Mouse (Mus musculus): ENCODE data around the gene Isg20l2. TPM values are rescaled to one million over a fixed set of nuclear protein-coding genes. Genes with fewer than 3 reads are reported as not detected.
A peak's percentile ranks its signal among the peaks of the same experiment; 100 is the strongest.
"Not testable (repeated sequence)": the region's sequence is repeated elsewhere in the genome, so short reads cannot be mapped to it uniquely, and the experiment has no call there.

Isg20l2 gene
- total RNA-seq (2021): 10 to 100 TPM; 12.9 to 14.3 TPM

DNA sequence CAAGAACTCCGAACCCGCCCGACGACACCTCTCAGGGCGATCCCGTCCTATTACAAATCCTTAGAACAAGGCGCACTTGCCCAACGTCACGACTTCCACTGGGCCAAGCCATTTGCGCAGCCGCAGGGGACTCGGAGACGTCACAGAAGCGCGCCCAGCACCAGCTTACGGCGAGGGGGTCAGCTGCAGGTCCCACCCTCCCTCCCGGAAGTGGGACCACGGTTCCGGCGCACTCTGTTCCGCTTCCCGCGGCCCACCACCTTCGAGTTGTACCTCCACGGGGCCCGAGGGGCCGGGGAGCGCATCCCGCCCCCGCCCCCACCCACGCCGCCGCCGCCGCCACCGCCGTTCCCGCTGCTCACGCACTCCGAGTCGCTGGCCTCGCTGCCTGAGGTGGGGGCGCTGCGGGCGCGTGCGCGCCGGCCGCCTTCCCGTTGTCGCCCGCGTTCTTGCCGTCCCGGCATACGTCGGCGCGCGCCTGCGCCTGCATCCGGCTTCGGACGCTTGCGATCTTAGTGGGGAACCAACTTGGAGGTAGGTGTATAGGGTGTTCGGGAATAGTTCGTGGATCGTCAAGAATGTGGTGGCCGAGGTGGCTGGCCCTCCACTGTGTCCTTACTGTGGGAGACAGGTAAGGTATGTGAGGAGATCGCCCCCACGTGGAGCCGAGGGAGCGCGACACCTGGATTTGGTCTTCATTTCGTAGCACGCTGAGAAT, at the start of gene Isg20l2, which contains the start of gene Rrnad1:
Gene Isg20l2 (plus strand): TSS at position 237 of the 718 bp plus-strand sequence.
Gene Rrnad1 (minus strand): TSS at position 640 of the 718 bp plus-strand sequence.
- DNase-seq (ENCODE audit: low spot score in 2 of 2): peak; percentile 99
- intact Hi-C loops (cut with DNase I): loop anchor here (1.0 kb wide), 3 partner anchors 11 to 45 kb away; partner anchors contain the start of genes Hdgf, Mrpl24 and Prcc

DNA sequence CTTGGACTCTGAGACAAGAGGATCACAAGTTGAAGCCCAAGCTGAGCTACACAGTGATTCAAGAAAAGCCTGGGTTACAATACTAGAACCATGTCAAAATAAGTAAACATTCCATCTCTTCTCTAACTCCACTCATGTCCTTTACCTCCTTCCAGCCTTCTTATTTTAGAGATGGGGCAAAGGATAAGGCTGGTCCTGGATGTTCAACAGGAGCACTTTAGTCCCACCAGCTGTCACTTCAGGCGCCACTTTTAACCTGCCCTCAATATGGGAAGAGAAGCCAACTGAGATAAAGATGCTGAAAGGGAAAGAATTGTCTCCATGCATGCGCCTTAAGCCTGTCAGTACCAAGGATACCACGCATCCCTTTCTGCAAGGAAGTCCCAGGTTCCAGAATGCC, 45.8 kb upstream of the Isg20l2 start:
- DNase-seq (ENCODE audit: low spot score in 2 of 2): no peak
- intact Hi-C loops (cut with DNase I): no loop called here

DNA sequence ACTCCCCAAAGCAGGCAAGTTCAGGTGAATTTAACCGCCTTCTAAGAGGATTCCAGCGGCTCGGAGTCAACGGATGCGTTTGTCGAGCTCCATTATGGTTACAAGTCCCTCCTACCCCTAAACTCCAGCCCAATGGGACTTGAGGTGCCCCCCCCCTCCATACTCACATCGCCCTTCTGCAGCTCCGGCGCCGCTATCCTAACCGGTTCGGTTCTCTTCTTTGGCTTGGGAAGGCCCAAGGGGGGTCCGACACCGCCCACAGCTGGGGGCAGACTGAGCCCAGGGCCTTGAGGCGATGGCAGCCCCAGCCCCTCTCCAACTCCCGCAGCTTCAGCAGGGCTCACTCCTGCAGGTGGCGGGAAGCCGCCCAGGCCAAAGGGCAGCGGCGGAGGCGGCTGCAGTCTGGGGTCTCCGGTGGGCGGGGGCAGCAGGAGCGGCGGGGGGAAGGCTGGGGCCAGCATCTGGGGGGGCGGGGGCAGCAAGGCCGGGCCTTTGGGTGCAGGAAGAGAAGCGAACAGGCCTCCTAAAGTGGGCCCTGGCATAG, 45.3 kb upstream of the Isg20l2 start:
- DNase-seq (ENCODE audit: low spot score in 2 of 2): peak; percentile 30 to 32
- intact Hi-C loops (cut with DNase I): loop anchor here (1.0 kb wide), 3 partner anchors 22 to 46 kb away; partner anchors contain the start of genes Hdgf, Isg20l2, Mrpl24 and Rrnad1

DNA sequence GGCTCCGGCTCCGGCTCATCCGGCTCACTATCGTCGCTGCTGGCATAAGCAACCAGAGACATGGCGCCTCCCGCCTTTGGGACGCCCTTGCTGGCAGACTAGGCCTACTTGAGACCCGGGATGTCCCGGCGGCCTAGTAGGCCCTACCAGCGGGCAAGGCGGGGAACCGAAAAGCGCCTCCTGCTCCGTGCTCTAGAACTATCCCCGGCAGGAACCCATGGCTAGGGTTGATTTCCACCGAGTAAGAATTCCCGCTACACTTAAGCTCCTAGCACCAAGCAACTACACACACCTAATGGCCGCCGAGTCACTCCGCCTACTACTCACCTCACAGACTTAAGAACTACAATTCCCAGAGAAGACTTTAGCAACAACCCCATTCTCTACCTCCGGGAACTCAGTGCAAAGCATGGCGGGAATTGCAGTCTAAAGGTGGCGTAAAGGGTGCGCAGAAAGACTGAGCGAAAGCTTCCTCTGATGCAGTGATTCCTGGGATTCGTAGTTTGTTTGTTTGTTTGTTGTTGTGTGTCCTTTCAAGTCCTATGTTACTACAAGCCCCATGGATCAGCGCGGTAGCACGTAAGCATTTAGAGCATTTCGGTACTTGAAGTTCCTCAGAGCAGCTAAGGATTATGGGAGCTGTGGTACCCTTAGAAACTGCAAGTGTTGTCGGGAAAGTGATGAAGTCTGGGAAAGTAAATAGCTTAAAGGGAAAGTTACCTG, 44.7 kb upstream of the Isg20l2 start, which contains the start of gene Prcc:
Gene Prcc (minus strand): TSS at position 328 of the 723 bp plus-strand sequence.
- intact Hi-C loops (cut with DNase I): loop anchor here (1.0 kb wide), 3 partner anchors 21 to 45 kb away; partner anchors contain the start of genes Hdgf, Isg20l2, Mrpl24 and Rrnad1
- peak; percentile 92 to 93 for DNase-seq (ENCODE audit: low spot score in 2 of 2)

DNA sequence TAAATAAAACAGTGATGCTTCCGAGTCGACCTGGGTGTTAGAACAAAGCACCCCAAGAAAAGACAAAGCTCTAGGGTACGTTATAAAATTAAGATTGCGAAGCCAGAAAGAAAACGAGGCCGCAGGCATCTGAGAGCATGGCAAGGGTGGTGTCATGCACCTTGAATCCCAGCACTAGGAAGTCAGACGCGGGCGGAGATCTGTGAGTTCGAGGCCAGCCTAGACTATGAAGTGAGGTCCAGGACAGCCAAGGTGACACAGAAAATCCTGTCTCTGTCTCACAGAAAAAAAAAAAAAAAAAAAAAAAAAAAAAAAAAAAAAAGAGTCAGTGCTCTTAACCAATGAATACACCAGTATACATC, 44.1 kb upstream of the Isg20l2 start:
- intact Hi-C loops (cut with DNase I): no loop called here
- no peak for DNase-seq (ENCODE audit: low spot score in 2 of 2)

DNA sequence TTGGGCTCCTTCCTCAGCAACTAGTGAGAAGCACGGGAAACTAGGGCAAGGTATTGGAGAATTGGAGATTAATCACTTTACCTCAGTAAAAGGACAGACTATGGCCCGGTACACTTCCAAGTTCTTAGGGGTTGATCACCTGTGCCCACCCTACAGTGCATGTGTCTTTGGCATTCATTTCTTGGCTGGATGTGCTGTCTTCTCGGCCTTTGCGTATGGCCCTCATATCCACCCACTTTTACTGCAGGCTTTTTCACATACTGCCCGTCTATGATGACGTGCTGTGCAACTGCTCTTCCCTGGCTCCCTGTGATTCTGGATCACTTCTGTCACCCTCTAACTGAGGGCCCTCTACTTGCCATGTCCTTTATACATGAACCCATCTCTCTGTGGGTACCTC, 43.7 kb upstream of the Isg20l2 start:
- DNase-seq (ENCODE audit: low spot score in 2 of 2): no peak
- intact Hi-C loops (cut with DNase I): no loop called here

DNA sequence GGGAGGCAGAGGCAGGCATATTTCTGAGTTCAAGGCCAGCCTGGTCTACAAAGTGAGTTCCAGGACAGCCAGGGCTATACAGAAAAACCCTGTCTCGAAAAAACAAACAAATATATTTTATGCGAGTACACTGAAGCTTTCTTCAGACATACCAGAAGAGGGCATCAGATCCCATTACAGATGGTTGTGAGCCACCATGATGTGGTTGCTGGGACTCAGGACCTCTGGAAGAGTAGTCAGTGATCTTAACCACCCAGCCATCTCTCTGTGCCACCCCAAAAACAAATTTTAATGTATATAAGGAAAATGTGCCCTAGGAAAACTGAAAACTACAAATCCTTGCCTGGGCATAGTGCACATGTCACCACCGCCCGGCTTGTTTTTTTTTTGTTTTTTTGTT, 42.7 kb upstream of the Isg20l2 start:
- DNase-seq (ENCODE audit: low spot score in 2 of 2); intact Hi-C loops (cut with DNase I): not testable (repeated sequence)

DNA sequence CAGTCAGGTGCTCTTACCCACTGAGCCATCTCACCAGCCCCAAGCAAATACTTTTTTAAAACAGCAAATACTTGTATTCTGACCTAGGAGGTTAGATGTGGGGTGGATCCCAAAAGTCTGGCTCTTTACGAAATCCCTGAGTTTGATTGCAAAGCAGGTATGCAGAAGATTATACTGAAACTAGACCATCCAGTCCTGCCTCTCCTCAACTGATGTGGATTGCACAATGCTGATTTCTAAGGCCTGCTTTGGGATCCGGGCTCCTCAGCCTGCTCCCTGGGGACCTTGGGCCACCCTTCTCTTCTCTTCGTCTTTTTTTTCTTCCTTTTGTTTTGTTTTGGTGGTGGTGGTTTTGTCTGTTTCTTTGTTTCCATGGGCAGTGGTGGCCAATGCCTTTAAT, 38.6 kb upstream of the Isg20l2 start:
- DNase-seq (ENCODE audit: low spot score in 2 of 2): no peak
- intact Hi-C loops (cut with DNase I): no loop called here

DNA sequence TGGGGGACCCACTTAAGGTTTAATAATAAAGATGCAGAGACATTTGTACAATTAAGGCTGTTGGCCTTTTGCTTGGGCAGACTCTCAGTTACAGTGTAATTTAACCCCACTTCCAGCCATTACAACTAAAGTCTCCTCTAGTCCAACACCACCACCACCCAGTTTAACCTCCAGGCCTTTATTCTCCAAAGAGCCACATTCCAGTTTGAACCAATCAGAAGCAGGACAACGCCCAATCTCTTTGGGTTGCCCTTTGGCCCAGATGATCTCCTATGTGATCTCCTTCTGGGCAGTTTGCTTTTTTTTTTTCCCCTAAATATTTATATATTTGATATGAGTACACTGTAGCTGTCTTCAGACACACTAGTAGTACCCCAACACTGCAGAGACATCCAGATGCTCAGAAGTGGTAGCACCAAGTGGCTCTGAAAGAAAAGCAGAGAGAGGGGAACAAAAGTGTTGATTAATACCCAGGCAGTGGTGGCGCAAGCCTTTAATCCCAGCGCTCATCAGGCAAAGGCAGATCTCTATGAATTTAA, 36.7 kb upstream of the Isg20l2 start:
- DNase-seq (ENCODE audit: low spot score in 2 of 2): no peak
- intact Hi-C loops (cut with DNase I): no loop called here

DNA sequence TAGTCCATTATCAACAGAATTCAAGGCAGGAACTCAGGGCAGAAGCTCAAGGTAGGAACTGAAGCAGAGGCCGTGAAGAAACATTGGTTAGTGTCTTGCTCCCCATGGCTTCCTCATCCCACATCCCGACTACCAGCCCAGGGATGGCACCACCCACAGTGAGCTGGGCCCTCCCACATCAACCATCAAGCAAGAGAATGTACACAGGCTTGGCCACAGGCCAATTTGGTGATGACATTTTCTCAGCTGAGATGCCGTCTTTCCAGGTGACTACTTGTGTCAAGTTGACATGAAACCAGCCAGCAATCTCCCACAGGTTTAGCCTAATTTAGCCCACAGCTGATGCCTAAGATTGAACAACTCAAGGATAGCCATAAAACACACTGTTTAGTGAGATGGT, 30.8 kb upstream of the Isg20l2 start:
- intact Hi-C loops (cut with DNase I): no loop called here
- DNase-seq (ENCODE audit: low spot score in 2 of 2): no peak

DNA sequence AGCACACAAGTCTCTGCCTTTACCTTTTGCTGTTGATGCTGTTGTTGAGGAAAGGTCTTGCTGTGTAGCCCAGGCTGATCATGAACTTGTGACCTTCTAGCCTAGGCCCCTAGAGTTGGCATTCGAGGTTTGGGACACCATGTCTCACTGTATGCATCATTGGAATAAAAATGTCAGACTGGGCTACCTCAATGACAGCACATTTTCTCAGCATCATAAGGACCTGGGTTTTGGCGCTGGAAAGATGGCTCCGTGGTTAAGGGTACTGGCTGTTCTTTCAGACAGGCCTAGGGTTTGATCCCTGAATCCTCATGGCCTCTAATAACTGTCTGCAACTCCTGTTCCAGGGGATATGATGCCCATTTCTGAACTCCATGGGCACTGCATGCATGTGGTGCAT, 30.3 kb upstream of the Isg20l2 start:
- no peak for DNase-seq (ENCODE audit: low spot score in 2 of 2)
- intact Hi-C loops (cut with DNase I): no loop called here

DNA sequence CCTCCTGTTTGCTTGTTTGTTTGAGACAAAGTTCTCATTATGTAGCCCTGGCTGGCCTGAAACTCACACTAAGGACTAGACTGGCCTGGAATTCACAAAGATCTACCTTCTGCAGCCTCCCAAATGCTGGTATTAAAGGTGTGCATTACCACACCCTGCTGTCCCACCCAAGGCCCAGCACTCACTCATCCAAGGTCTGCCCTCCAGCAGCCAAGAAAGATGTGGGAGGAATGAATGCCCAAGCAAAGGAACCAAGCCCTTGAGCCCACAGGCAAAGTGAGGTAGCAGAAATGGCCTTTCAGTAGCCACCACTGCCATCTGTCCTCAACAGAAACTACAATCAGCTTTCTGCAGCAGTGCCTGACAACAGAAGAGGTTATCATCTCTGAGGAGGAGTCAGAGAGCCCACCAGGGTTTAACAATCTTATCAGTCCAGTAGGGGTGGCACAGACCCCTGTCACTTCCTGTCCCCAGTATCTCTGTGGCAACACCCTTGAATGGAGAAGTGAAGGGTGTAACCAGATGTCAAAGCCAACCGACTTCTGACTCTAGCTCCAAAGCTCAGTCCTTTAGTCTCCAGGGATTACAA, 29.0 kb upstream of the Isg20l2 start:
- intact Hi-C loops (cut with DNase I): no loop called here
- no peak for DNase-seq (ENCODE audit: low spot score in 2 of 2)

DNA sequence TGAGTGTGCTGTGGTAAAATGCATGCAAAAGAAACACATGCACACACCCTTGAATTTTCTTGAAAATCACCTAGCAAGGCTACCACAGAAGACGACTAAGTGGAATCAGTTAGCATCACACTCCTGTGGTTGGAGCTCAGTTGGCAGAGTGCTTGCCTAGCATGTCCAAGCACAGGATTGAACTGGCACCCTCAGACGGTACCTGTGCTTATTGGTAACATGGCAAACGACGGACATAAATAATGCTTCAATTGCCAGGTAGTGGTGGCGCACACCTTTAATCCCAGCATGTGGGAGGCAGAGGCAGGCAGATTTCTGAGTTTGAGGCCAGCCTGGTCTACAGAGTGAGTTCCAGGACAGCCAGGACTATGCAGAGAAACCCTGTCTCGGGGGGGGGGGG, 28.2 kb upstream of the Isg20l2 start:
- DNase-seq (ENCODE audit: low spot score in 2 of 2); intact Hi-C loops (cut with DNase I): not testable (repeated sequence)

DNA sequence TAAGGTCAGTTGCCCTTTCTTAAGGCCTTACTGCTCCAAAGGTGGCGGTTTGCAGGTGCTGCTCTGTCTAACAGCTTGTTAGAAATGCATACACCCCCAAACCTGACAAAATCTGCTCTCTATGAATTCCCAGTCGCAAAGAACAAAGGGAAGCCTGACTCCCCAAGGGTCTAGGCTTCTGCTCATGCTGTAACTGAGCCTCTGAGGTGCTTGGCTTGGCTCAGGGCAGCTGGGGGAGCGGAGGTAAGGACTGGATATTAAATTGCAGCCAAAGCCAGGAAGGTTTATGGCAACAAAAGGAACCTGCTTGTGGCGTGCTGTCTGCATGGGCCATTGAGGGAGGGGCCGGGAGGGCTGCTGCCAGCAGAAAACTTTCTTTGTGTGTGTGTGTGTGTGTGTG, 26.3 kb upstream of the Isg20l2 start:
- intact Hi-C loops (cut with DNase I): no loop called here
- DNase-seq (ENCODE audit: low spot score in 2 of 2): no peak

DNA sequence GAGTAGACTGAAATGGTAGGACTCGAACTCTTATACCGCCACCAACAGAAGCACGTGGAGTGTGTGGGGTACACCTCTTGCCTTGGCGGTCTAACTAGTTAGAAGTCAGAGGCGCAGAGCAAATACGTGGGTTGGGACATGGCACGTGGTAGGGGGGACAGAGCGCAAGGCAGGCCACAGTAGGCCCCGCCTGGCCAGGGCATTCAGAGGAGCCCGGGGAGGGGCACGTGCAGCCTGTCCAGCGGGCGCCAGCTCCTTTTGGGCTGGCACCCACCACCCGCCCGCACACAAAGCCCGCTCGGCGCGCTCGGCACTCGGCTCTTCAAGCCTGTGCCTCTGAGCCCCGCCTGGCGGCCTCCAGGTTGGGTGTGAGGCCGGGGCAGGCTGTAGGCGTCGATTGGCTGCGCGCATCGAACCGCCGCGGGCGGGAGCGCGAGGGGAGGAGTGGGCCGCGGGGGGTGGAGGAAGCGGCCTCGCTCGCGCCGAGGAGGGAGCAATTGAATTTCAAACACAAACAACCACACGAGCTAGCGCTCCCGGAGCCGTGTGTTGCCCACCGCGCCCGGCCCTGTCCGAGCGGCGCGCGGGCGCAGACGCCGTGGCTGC, 24.1 kb upstream of the Isg20l2 start, which contains the start of gene Hdgf:
Gene Hdgf (plus strand): TSS at position 442 of the 606 bp plus-strand sequence.
- intact Hi-C loops (cut with DNase I): loop anchor here (1.0 kb wide), 2 partner anchors 21 to 24 kb away; partner anchors contain the start of genes Isg20l2, Prcc and Rrnad1
- peak; percentile 94 to 96 for DNase-seq (ENCODE audit: low spot score in 2 of 2)

DNA sequence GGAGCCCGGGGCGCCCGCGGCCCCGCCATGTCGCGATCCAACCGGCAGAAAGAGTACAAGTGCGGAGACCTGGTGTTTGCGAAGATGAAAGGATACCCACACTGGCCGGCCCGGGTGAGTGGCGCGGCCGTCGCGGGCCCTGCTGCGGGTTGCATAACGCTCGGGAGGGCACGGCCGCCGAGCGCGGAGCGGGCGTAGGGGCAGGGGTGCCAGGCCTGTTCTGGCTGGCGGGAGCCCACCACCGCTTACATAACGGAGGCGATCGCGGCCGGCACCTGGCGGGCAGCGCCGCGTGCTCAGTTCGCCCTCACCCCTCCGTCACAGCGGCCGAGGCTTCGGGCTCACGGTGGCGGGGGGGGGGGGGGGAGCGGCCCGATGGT, 23.5 kb upstream of the Isg20l2 start:
- peak in 1 of 2 experiments; percentile 71 for DNase-seq (ENCODE audit: low spot score in 2 of 2)
- intact Hi-C loops (cut with DNase I): loop anchor here (1.0 kb wide), 2 partner anchors 21 to 24 kb away; partner anchors contain the start of genes Isg20l2, Prcc and Rrnad1

DNA sequence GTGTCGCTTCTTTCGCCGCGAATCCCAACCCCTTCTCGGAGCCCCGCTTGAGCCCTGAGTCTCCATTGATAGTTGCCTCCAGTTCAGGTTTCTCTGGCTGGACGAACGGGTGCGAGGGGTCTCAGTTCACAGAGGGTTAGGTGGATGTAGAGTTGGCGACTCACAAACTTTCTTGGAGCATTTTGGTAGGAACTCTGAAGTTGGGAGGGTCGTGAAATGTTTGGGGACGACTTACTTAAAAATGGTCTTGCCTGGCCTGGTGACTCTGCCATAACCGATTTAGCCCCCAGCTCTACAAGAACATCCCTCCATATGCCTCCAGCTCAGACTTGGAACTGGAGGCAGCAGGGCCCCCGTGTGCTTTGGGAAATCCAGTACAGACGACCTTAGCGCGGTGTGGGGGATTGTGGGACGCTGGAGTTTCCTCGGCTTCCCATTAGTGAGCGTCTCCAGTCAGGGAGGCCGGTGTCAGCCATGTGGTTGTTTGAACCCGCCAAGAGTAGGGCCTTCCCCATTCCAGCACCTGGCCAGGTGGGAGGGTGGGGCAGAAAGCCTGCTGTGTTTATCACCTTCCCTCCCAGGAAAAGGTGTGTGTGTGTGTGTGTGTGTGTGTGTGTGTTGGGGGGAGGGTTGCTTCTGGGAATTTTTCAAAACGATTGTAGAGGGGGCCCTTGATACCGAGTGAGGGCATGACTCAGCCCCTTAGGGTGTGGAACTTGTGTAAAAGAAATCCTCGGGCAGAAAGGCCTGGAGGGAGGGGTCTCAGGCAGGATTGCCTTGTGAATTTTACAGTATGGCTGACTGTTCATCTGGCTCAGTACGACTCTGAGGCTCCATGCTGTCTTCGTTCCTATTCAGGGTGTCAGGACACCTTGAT, 22.9 kb upstream of the Isg20l2 start:
- intact Hi-C loops (cut with DNase I): loop anchor here (1.0 kb wide), 2 partner anchors 22 to 23 kb away; partner anchors contain the start of genes Isg20l2, Prcc and Rrnad1
- peak in 1 of 2 experiments; percentile 34 for DNase-seq (ENCODE audit: low spot score in 2 of 2)

DNA sequence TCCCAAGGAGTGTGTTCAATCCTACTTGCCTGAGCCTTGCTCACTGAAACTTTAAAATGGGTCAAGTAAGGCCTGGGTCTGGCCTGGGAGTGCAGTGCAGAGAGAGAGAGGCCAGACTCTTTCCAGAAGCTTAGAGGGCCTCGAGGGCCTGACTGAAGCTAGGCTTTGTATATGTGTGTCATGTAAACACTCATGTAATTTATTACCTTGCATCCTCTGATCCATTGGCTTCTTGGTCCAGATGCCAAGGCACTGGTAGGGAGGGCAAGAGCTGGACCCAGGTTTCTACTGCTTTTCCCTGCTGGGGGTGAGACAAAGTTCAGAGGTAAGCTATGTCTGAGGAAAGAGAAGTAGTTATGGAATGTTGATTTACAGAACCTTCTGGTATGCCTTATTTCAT, 22.2 kb upstream of the Isg20l2 start:
- intact Hi-C loops (cut with DNase I): no loop called here

More for the DNA sequence above, 22.2 kb upstream of the Isg20l2 start:
- DNase-seq (ENCODE audit: low spot score in 2 of 2): no peak
